Mouse (Mus musculus) olfactory bulb, adult 2 months (tissue): Measurements from ENCODE around the gene Slc35b1. TPM values are rescaled to one million over a fixed set of nuclear protein-coding genes. Genes with fewer than 3 reads are reported as not detected.
A peak's percentile ranks its signal among the peaks of the same experiment; 100 is the strongest.

Experiments used
- H3K27ac ChIP-seq: fragments of 200-500 bp; 2 replicates; pipeline ENCODE4 v1.5.1; 2012; ENCODE audit warnings: low read depth, low read length; ENCODE audit not compliant: insufficient read depth
- H3K4me1 ChIP-seq: fragments of 200-500 bp; 2 replicates; pipeline ENCODE4 v1.6.1; 2012; ENCODE audit warnings: low read length; ENCODE audit not compliant: control insufficient read depth, insufficient read depth
- H3K4me3 ChIP-seq: fragments of 200-500 bp; 2 replicates; pipeline ENCODE4 v1.5.1; 2012; ENCODE audit warnings: mild to moderate bottlenecking, low read depth, low read length, moderate library complexity; ENCODE audit not compliant: insufficient read depth
- CTCF ChIP-seq: fragments of 200-500 bp; IDR thresholded peaks from 2 replicates; pipeline ENCODE4 v1.5.1; 2012; ENCODE audit warnings: low read depth, mild to moderate bottlenecking, low read length, moderate library complexity; ENCODE audit not compliant: insufficient read depth
- POLR2A ChIP-seq: fragments of 200-500 bp; IDR thresholded peaks from 2 replicates; pipeline ENCODE4 v1.6.1; 2012; ENCODE audit warnings: mild to moderate bottlenecking, low read depth, low read length, moderate library complexity; ENCODE audit not compliant: insufficient read depth
- whole genome bisulfite sequencing: fragments of 180-500 bp; shearing (Covaris S2); methylation state at CpG from one replicate; pipeline ENCODE4 v1.1.7; 2018; 5-methylcytosine and 5-hydroxymethylcytosine counted together
- polyA plus RNA-seq: library from polyadenylated mRNA; stranded (reverse); fragments of >200 nt; gene quantifications from 2 replicates; pipeline ENCODE4 v1.2.4, GENCODE M21; 2012; ENCODE audit warnings: low replicate concordance; ENCODE audit not compliant: missing spikeins, insufficient read depth, insufficient read length

Gene Slc35b1
- polyA plus RNA-seq: not detected in 2 replicates

GRCm38 (mm10) chr11:95384319-95384972, at the start of gene Slc35b1:
TSS of gene Slc35b1 (plus strand) at chr11:95384692.
- TF ChIP-seq CTCF (peak; percentile 76), POLR2A (no peak)
- Histone ChIP-seq H3K4me1 (peaks cover 17% of the 10 kb centered on the region), H3K27ac (peak within 1 kb of the TSS; percentile 99), H3K4me3 (peak within 1 kb of the TSS; percentile 93)
- under 1% methylated on average over 42 of the region's 42 CpGs for WGBS

DNA sequence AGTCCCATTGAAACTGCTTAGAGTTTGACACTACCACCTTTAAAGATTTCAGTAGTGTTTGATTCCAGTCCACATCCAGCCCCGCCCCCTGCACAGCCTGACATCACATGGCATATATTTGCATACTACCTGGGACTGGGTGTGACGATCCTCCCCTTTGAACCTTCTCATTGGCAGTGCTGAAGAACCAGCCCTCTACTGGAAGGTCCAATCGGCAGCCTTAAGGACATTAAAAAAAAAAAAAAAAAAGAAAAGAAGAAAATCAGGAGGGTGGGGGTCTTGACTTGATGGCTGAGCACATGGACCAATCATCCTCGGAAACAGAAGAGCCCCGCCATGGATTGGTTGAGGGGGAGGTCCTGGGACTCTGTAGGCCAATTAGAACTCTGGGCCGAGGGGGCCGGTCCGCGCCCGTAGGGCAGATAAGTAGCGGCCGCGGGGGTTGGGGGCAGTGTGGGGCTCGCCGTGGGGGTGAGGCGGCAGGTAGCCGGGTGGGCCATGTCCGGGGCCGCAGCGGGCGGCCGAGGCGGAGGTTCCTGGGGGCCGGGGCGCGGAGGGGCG, 47.8 kb upstream of the Slc35b1 start, which contains the start of gene Fam117a:
TSS of gene Fam117a (plus strand) at position 451 of the 561 bp plus-strand sequence.
- Histone ChIP-seq H3K4me3 (peak within 1 kb of the TSS; percentile 66), H3K27ac (no peak within 1 kb of the TSS), H3K4me1 (no peaks in the 10 kb centered on the region)
- under 1% methylated on average over 27 of the region's 27 CpGs for WGBS
- TF ChIP-seq POLR2A: peak; percentile 37; the same call in 1 of the 2 replicates
- no peak for TF ChIP-seq CTCF

DNA sequence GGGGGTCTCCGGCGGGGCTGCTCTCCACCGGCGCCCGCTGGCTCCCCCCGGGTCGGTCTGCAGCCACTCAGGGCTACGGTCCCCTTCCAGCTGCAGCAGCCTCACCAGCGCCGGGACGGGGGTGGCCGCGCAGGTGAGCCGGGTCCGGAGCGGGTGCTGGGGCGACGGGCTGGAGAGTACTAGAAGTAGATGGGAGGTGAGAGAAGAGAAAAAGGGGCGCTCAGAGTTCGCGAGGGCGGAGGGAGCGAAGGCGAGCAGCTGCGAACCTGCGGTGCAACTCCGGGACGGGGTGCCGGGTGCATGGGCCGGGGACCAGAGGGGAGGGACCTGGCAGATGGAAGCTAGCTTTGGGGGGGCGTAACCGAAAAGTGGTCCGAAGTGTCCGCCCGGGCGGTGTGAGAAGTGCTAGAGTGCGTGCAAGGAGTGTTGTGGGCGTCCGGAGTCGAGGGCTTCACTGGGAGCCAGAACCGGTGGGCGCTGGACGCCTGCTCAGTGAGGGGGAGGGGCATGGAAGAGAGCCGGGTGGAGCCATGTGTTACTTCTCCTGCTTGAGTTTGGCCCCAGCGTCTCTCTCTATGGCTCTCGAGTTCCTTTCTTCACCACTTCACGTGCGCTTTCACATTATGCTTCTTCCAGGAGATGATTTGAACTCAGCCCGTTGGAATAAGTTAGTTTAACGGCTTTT, 47.2 kb upstream of the Slc35b1 start:
- under 1% methylated on average over 50 of the region's 50 CpGs for WGBS
- no peak overlapping the region for H3K27ac ChIP-seq

DNA sequence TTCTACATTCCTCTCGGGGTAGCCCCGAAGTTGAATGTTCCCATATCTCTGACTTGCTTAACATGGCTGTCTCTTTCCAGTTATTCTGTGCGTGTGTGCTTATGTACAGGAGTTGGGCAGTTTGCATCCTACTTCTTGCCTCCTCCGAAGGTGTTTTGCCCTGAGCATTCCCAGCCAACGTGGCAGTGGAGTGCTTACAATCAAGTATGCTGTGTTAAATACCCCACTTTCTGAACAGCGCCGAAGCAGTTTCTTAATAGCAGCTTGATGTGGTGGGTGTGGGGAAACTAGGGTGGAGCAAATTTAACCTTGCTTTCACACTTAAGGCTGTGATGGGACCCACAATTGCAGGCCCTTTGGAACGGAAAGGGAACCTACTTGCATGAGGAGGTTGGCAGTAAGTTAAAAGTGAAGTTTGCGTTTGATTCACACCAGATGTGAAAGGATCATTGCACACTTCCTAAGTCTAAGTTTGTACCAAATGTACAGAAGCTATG, 46.6 kb upstream of the Slc35b1 start:
- WGBS: 30% methylated on average over 9 of the region's 9 CpGs
- Histone ChIP-seq H3K27ac (no peak overlapping the region), H3K4me1 (peaks cover 3% of the 10 kb centered on the region; the same call in 1 of the 2 replicates), H3K4me3 (peak overlapping the region; percentile 66)
- TF ChIP-seq CTCF: no peak
- TF ChIP-seq POLR2A: no peak

More for the DNA sequence above, 47.2 kb upstream of the Slc35b1 start:
- TF ChIP-seq POLR2A (no peak), CTCF (no peak)
- no peaks in the 10 kb centered on the region for H3K4me1 ChIP-seq
- H3K4me3 ChIP-seq: peak overlapping the region; percentile 66

DNA sequence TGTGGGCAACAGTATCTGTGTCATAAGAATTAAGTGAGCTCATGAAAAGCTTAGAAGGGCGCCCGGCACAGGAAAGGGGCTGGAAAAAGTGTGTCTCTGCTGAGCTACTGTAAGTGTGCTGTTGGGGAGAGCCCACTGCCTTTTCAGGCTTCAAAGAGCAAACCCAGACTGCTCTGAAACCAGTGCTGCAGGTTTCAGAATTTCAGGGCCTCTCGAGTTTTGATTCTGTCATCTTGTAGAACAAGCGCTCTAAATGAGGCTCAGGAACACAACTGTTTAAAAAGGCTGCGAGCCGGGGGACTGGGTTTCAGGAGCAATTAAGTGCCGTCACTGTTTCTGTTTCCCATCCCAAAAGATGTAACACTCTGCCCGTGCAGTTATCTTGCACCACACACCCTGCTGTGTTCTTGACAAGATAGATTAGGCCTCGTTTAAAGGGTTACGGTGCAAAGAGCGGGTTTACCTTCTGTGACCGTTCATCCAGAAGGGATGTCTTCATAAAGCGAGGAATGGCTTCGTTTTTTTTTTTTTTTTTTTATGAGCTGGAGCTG, 44.9 kb upstream of the Slc35b1 start:
- TF ChIP-seq POLR2A (no peak), CTCF (no peak)
- peaks cover 9% of the 10 kb centered on the region for H3K4me1 ChIP-seq
- 29% methylated on average over 14 of the region's 14 CpGs for WGBS
- H3K27ac ChIP-seq: peak overlapping the region; percentile 54
- 0 out of 2 replicates have a peak overlapping the region, but pooled peaks have one; percentile 5 for H3K4me3 ChIP-seq

DNA sequence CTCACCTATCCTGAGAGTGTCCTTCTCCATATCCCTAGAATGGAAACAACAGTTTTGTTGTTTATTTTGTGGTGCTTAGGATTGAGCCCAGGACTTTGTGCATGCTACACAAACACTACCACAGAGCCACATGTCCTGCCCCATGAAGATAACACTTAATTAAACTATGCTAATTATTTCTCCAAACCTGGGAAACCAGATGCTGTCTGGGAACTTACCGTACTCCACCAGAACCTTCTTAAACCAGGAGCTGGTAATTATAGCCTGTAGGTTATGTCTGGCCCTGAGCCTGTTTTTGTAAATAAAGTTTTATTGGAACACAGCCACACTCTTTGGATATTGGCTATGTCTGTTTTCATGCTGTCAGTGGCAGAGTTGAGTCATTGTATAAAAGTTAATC, 44.2 kb upstream of the Slc35b1 start:
- H3K27ac ChIP-seq: no peak overlapping the region
- peaks cover 14% of the 10 kb centered on the region for H3K4me1 ChIP-seq
- H3K4me3 ChIP-seq: no peak overlapping the region
- TF ChIP-seq CTCF: no peak
- no peak for TF ChIP-seq POLR2A
- WGBS: 40% methylated on average over 1 of the region's 1 CpGs

GRCm38 (mm10) chr11:95340664-95341063, 43.8 kb upstream of the Slc35b1 start:
- TF ChIP-seq CTCF: no peak
- no peak for TF ChIP-seq POLR2A
- H3K27ac ChIP-seq: no peak overlapping the region
- H3K4me3 ChIP-seq: no peak overlapping the region
- peaks cover 18% of the 10 kb centered on the region for H3K4me1 ChIP-seq
- WGBS: 65% methylated on average over 5 of the region's 5 CpGs

DNA sequence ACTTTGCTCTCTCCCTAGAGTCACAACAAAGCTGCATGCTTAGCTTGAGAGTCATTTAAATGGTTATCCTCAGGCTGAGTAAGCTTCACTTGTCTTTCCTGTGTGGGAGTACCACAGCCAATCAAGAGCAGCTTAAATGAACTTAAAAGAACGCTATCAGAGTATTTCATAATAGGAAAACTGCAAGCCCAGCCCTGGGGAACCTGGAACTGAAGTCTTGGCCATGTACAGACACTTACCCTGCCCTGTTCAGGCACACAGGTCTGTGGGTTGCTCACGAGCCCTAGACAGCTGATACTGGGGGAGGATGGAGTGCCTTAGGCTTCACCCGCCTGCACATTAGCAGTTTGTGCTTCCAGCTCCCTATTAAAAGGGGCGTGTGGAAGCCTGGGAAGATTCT, 41.3 kb upstream of the Slc35b1 start:
- Histone ChIP-seq H3K4me3 (no peak overlapping the region), H3K27ac (peak overlapping the region; percentile 83), H3K4me1 (peaks cover 19% of the 10 kb centered on the region)
- TF ChIP-seq CTCF (no peak), POLR2A (no peak)
- 24% methylated on average over 4 of the region's 4 CpGs for WGBS
